11 mouse cellular contexts compared by ENCODE assay signal in genomic region chr13:113262822-113263221, GRCm38 (mm10). TPM values are rescaled to one million over a fixed set of nuclear protein-coding genes. Genes with fewer than 3 reads are reported as not detected.
DNase-seq lines count a peak whose midpoint lies in the region; ATAC-seq and TF ChIP-seq lines count a peak whose summit lies in the region.
"Had no signal": no experiment of that assay in that cellular context is flagged by ENCODE, and none has a peak within 500 bp of the region (broad histone marks: within the 10 kb centered on the region; RNA-seq: fewer than 3 reads in every experiment).

No protein-coding gene starts in this region.

- intact Hi-C loops in left cerebral cortex, postnatal 25 days (cut with DNase I), result no loop called here

- H3K27ac ChIP-seq in hindbrain, postnatal 0 days, result no peak overlapping the region
- H3K27ac ChIP-seq in hindbrain, embryonic 12.5 days, result no peak overlapping the region

- DNase-seq in cerebellum, postnatal 14 days, result peak; percentile 49 to 52
- no peak for DNase-seq in cerebellum, adult 18-20 months
- peak; percentile 77 for DNase-seq in hindbrain, postnatal 0 days (ENCODE audit: low spot score)
- DNase-seq in brain, adult 2 months (ENCODE audit: low read depth, low spot score), result peak; percentile 60
- peak; percentile 27 to 73 for DNase-seq in left cerebral cortex, postnatal 25 days (ENCODE audit: low spot score in 2 of 2)
- DNase-seq in spleen, adult 12 weeks (ENCODE audit: low spot score), result no peak
- DNase-seq in thymus, postnatal 36 days, result no peak
- DNase-seq: B cell, adult 2 months had no signal

- 34% methylated on average over 12 of the region's 12 CpGs for WGBS in hindbrain, postnatal 0 days
- 80% methylated on average over 12 of the region's 12 CpGs for WGBS in hindbrain, embryonic 12.5 days

- no peak overlapping the region for H3K9ac ChIP-seq in hindbrain, postnatal 0 days (replicated peaks; ENCODE audit: low read length)
- H3K9ac ChIP-seq in hindbrain, embryonic 12.5 days, result no peak overlapping the region

- no peaks in the 10 kb centered on the region for H3K27me3 ChIP-seq in hindbrain, postnatal 0 days (ENCODE audit: insufficient read depth, low read length)
- H3K27me3 ChIP-seq in hindbrain, embryonic 12.5 days, result no peaks in the 10 kb centered on the region; the same call in 1 of the 2 replicates

- ATAC-seq in hindbrain, postnatal 0 days, result peak; percentile 58
- no peak for ATAC-seq in hindbrain, embryonic 12.5 days (ENCODE audit: low FRiP score)

- H3K4me3 ChIP-seq in hindbrain, postnatal 0 days (ENCODE audit: low read length), result no peak overlapping the region
- H3K4me3 ChIP-seq in hindbrain, embryonic 12.5 days, result no peak overlapping the region

- no peaks in the 10 kb centered on the region for H3K4me1 ChIP-seq in hindbrain, postnatal 0 days (ENCODE audit: insufficient read depth, low read length)
- H3K4me1 ChIP-seq in hindbrain, embryonic 12.5 days, result no peaks in the 10 kb centered on the region

- no peak for TF ChIP-seq CTCF in hindbrain, postnatal 0 days (IDR thresholded peaks at IDR 0.05; ENCODE audit: low read depth)

- no peak overlapping the region for H3K4me2 ChIP-seq in hindbrain, postnatal 0 days (ENCODE audit: low read depth, low read length)
- H3K4me2 ChIP-seq in hindbrain, embryonic 12.5 days (replicated peaks), result no peak overlapping the region

- no peaks in the 10 kb centered on the region for H3K9me3 ChIP-seq in hindbrain, postnatal 0 days (ENCODE audit: low read length)
- no peaks in the 10 kb centered on the region for H3K9me3 ChIP-seq in hindbrain, embryonic 12.5 days (replicated peaks)

- no peaks in the 10 kb centered on the region for H3K36me3 ChIP-seq in hindbrain, postnatal 0 days (ENCODE audit: insufficient read depth, low read length)
- no peaks in the 10 kb centered on the region for H3K36me3 ChIP-seq in hindbrain, embryonic 12.5 days

RNA-seq across cellular contexts. Expression of gene BC067074, which starts 30.1 kb away (rescaled TPM):
- total RNA-seq in hindbrain, postnatal 0 days (2014; rRNA removed), result 2.3 and 3.0 TPM in 2 replicates
- polyA plus RNA-seq in hindbrain, postnatal 0 days (2015; fragmentation: Nextera tagmentation; extraction: Ambion mirVana), result 1.1 TPM in 2 replicates
- polyA plus RNA-seq in hindbrain, embryonic 12.5 days (2016; fragmentation: Nextera tagmentation; extraction: Ambion mirVana), result 3.5 and 4.5 TPM in 2 replicates
- 1 to 10 TPM in 1 of 2 experiments, under 1 TPM in 1; 0.85 to 1.2 TPM for total RNA-seq in left cerebral cortex, postnatal 25 days (2021)

RNA-seq across cellular contexts. Expression of gene Gzmk, which starts 37.1 kb away (rescaled TPM):
- not detected in 2 replicates for total RNA-seq in hindbrain, postnatal 0 days (2014; rRNA removed)
- polyA plus RNA-seq in hindbrain, postnatal 0 days (2015; fragmentation: Nextera tagmentation; extraction: Ambion mirVana), result 0.14 TPM in 1 of 2 replicates, not detected in the other
- polyA plus RNA-seq in hindbrain, embryonic 12.5 days (2016; fragmentation: Nextera tagmentation; extraction: Ambion mirVana), result not detected in 2 replicates
- not detected for total RNA-seq in left cerebral cortex, postnatal 25 days (2021)
- total RNA-seq: hematopoietic stem cell, adult 5-6 weeks had no signal
- polyA plus RNA-seq: liver, embryonic 16.5 days had no signal

RNA-seq across cellular contexts. Expression of gene Esm1, which starts 53.4 kb away (rescaled TPM):
- 0.37 and 0.86 TPM in 2 replicates for total RNA-seq in hindbrain, postnatal 0 days (2014; rRNA removed)
- polyA plus RNA-seq in hindbrain, postnatal 0 days (2015; fragmentation: Nextera tagmentation; extraction: Ambion mirVana), result 1.1 and 1.6 TPM in 2 replicates
- polyA plus RNA-seq in hindbrain, embryonic 12.5 days (2016; fragmentation: Nextera tagmentation; extraction: Ambion mirVana), result 1.5 and 1.8 TPM in 2 replicates
- under 1 TPM in 1 of 2 experiments, not detected in 1; 0.41 TPM for total RNA-seq in left cerebral cortex, postnatal 25 days (2021)

Comparison
In these comparisons a context has a peak if more than half of its experiments do, and no peak if none do; other contexts are left out.
1. DNase-seq: peak in cerebellum, postnatal 14 days (2 of 2), hindbrain, postnatal 0 days (single experiment), brain, adult 2 months (single experiment) and left cerebral cortex, postnatal 25 days (2 of 2); none in cerebellum, adult 18-20 months (0 of 2), spleen, adult 12 weeks (single experiment) and thymus, postnatal 36 days (0 of 2).